Mouse (Mus musculus): ENCODE data around the gene Sgsm3. TPM values are rescaled to one million over a fixed set of nuclear protein-coding genes. Genes with fewer than 3 reads are reported as not detected.
A peak's percentile ranks its signal among the peaks of the same experiment; 100 is the strongest.
"Not testable (repeated sequence)": the region's sequence is repeated elsewhere in the genome, so short reads cannot be mapped to it uniquely, and the experiment has no call there.

Gene Sgsm3
- total RNA-seq (2021) = 10 to 100 TPM; 22.1 to 26.5 TPM
- long read RNA-seq, experiment 1, transcript Sgsm3-208 (22 exons, 2,997 nt) = major isoform, 30 of 39 reads
- long read RNA-seq, experiment 1, partial matches to known transcripts = 1 of 39 reads
- long read RNA-seq, experiment 1, other reads (novel, unspliced or antisense) = 8 of 39 reads
- long read RNA-seq, experiment 2, transcript Sgsm3-208 (22 exons, 2,997 nt) = major isoform, 22 of 36 reads
- long read RNA-seq, experiment 2, partial matches to known transcripts = 1 of 36 reads
- long read RNA-seq, experiment 2, other reads (novel, unspliced or antisense) = 13 of 36 reads

DNA sequence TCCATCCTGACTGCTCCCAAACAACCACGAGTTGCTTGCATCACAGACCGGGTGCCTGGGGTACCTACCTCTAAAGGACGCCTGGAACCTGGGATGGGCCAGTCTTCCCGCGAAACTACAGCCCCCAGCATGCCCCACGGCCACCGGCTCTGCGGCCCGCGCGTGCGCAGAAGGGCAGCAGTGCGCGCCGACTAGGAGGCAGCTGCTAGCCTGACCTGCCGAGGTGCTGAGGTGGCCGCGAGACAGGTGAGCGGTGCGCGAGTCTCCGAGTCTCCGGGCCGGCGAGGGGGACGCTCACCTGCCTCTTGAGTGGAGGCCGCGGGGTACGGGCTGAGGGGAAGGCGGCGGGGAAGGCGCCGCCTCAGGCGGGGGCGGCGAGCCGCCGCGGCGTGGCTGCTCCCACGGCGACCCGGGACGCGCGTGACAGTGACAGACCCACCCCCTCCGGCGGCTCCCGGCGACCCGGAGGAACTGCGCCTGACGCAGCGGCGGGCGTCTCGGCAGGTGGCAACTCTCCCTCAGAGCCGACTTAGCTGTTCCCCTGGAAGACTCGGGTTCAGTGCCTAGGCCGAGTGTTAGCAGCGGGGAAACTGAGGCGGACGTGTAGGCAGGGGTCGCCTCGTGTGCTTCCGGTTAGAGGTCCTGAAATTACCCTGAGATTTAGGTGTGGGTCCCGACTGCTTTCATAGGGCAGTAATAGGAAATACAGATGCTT is at the start of gene Sgsm3:
Gene Sgsm3 (plus strand): TSS at position 146 of the 715 bp plus-strand sequence.
- peak; percentile 62 to 67 for DNase-seq (ENCODE audit: low spot score in 2 of 2)

DNA sequence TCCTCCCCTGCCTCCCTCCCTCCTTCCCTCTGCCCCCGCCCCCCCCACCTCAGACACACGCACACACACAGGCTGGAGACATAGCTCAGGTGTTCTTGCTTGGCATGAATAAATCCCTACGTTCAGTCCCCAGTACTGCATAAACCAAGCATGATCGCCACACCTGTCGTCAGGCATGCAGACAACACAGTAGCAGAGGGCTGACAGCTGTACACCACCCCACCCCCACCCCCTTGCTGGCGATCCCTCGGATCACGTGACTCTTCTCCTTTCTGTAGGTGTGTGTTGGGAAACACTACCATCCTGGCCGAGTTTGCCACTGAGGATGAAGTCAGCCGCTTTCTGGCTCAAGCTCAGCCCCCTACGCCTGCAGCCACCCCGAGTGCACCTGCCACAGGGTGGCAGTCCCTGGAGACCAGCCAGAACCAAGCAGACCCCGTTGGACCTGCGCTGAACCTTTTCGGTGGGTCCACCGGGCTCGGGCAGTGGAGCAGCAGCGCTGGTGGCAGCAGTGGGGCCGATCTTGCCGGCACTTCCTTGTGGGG is 48.7 kb upstream of the Sgsm3 start:
- DNase-seq (ENCODE audit: low spot score in 2 of 2) = no peak

DNA sequence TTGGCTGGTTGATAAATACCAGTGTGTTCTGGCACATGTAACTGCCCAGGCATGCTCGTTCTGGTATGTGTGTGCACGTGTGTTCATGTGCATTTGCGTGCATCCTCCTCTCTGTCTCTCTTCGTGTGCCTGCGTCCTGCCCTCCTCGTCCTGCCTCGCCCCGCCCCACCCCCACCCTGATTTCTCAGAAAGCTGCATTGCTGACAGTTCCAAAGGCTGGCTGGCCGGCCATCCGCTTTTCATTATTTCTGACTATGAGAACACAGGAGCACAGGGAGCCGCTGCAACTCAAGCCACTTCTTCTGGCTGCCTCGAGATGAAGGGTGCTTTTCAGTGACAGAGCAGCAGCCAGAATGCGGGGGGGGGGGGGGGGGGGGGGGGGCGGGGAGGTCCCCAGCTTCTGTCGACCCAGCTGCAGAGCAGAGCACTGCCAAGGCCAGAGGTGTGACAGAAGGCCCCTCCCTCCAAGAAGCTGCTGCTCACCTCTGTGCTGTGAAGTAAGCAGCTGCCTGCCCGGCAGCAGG is 47.5 kb upstream of the Sgsm3 start:
- no peak for DNase-seq (ENCODE audit: low spot score in 2 of 2)

DNA sequence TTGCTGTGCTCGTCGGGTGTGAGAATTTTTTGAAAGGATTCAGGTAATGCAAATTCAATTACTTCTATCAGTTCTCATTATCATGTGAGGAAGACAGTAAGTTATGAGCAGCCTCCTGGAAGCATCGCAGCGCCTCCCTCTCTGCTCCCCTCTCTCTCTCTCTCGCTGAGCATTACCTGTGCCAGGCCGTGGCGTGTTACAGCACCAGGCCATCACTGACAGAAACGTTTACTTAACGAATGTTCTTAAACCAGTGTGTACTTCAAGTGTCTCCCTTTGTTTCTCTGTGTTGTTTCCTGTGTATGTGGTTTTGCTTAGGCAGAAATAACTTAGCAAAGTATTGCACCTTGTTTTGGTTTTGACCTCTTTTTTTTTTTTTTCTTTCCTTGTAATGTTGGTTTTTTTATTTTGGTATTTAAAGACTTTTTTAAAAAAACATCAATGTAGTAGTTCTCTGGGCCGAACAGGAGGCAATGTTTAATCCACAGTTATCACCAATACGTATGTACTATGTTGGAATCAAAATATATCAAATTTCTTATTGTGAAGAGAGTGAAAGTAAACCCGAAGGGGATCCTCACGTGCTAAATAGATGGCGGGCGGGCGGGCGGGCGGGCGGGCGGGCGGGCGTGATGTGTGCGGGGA is 46.8 kb upstream of the Sgsm3 start:
- not testable (repeated sequence) for DNase-seq (ENCODE audit: low spot score in 2 of 2)

DNA sequence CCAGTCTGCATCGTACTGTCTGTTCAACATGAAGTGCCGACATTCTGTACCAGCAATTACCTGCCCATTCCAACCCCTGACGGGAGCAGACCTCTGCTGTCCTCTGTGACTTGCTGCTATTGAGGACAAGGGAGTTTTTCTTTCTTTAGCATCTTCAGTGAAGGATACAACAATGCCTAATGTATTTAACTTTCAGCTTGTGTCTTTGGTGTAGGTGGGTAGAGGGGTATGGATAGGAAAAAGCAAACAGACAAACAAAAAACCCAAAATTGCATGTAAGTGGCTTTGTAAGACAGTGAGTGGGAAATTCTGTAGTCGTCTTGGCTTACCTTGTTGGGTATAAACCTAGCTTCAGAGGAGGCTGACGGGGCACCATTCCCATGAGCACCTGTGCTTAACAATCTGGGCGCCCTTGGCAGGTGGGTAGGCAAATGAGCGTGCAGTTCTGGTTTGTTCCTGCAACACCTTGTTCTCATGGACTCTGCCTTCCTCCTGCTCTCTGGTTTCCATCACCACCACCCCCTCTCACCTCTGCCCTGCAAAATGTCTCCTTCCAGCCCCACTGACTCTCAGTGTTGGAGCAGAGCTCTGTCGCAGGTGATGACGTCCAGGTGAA is 46.1 kb upstream of the Sgsm3 start:
- DNase-seq (ENCODE audit: low spot score in 2 of 2) = no peak

DNA sequence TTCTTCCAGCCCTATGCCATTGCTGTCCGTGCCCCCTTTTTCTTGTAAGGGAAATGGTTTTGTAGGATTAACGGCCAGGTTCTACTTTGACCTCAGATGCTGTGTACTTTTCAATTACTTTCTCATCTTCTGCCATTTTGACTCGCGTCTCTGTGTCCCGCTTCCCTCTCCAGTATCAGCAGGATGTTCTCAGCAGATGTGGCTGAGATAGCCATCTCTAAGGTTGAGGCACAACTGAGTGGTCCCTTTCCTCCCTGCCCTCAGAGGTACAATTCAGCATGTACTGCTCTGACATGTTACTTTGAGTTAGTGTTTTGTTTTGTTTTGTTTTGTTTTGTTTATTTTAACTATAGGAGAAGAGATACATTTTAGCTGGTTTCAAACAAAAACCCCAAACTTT is 42.7 kb upstream of the Sgsm3 start:
- DNase-seq (ENCODE audit: low spot score in 2 of 2) = no peak

DNA sequence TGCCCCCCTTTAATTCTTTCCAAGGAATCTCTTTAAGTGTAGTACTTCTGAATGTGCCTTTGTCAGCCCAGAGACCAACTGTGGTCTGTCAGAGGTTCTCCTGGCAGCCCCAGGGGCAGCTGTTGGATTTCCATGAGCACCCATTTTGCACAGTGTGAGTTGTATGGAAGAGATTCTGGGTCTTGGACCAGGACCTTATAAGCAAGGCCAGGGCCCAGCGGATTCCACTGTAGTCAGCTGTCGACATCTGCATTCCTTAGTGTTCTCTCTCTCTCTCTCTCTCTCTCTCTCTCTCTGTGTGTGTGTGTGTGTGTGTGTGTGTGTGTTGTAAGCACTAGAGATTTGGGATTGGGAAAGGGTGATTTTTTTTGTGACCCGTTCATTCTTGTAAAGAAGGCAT is 40.9 kb upstream of the Sgsm3 start:
- DNase-seq (ENCODE audit: low spot score in 2 of 2) = no peak

DNA sequence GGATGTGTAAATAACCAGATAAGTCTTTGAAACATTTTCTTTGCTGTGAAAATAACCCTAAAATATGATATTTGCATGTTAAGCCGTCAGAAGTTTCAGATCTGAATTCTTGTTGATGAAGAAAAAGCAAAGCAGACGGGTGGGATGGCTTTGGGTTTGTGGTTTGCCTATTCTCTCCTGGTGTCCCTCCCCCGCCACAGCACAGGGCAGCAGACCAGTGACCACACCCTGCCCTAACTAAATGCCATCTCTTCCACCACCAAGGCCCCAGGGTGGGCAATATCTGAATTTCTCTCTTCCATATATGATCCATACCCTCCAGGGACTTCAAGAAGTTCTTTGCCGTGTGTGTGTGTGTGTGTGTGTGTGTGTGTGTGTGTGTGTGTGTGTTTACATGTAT is 39.0 kb upstream of the Sgsm3 start:
- DNase-seq (ENCODE audit: low spot score in 2 of 2) = no peak

DNA sequence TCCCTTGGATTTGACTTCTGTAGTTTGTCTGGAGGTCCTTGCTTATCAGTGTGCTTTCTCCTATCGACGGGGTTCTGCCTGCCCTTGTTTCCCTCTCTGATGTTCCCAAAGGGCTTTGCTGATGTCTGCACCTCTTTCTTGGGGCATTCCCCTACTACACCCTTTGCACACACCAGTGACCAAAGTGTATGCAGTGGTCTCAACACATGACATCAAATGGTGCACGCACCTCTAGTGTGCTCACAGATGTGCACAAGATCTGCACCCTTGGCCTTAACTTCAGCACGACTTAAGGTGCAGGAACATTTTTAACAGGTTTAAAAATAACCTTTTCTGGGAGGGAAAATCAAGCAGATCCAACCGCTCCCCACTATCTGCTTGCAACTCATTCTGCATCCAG is 38.2 kb upstream of the Sgsm3 start:
- DNase-seq (ENCODE audit: low spot score in 2 of 2) = no peak

DNA sequence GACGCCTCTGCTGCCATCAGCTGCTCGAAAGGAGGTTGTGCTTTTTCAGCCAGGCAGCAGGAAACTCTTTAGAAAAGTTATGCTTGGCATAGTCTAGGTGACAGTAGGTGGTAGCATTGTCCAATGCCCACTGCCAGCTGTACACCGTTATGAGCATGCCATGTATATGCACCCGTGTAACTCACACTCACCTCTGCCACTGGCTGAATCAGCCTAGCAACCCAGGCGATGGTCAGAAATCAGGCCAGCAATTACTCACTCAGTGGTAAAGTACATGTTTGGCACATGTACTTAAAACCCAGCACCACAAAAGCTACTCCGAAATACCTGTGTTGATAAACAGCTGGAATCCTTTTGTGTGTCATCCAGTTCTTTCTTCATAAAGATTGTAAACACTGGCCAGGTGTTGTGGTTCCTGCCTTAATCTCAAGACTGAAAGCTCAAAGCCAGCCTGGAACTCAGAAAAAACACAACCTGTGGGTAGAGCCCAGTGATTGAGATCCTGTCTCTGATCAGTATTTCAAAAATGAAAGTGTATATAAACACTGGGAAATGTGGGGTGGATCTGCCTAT is 36.0 kb upstream of the Sgsm3 start:
- no peak for DNase-seq (ENCODE audit: low spot score in 2 of 2)

DNA sequence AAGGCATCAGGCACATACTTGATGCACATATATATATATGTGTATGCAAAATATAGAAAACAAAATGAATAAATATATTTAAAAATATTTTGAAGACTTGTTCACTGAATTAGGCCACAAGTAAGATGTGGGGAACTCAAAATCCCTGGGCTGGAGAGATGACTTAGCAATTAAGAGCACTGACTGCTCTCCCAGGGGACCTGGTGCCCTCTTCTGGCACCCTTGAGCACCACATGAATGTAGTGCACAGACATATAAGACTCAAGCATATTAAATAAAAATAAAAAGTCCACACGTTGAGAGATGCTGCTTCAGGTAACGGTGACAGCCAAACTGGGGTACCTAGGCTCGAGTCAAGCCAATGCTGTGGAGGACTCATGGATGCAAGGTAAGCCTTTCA is 31.7 kb upstream of the Sgsm3 start:
- DNase-seq (ENCODE audit: low spot score in 2 of 2) = no peak

DNA sequence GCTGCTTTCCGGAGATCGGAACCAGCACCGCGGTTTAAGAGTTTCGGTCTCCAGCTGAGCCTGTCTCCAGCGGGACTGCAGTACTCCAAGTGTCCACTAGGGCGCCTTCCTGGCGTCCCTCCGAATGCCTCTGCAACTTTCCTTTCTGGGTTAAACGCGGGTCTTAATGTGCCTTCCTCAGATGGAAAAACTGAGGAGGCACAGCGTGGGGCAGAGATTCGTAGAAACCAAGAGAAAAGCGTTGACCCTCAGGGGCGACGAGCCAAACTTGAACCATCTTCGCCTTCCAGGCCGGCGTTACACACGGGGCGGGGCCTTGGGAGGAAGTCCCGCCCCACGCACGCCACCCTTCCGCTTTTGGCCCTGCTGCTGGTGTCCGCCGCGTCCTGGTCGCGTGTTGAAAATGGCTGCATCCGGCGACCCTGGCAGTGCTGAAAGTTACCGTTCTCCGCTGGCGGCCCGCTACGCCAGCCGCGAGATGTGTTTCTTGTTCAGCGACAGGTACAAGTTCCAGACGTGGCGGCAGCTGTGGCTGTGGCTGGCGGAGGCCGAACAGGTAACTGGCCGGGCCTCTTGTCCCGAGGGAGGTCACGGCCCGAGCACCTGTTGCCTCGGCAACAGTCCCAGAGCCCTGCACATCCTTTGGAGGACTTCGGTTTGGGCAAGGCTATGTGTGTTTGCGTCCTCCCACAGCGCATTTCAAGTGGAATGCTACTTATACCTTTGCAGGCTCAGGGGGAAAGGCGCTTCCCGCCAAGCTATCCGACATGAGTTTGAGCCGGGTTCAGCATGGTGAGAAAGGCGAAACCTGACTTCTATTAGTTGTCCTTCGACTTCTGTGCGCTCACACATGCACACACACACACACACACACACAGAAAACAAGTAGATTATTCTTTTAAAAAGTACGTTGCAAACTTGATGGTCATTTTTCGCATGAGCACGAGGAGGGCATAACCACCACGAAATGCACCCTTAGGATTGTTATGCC is 29.1 kb upstream of the Sgsm3 start, which contains the start of gene Adsl:
Gene Adsl (plus strand): TSS at position 346 of the 991 bp plus-strand sequence.
- DNase-seq (ENCODE audit: low spot score in 2 of 2) = peak; percentile 75 to 77

DNA sequence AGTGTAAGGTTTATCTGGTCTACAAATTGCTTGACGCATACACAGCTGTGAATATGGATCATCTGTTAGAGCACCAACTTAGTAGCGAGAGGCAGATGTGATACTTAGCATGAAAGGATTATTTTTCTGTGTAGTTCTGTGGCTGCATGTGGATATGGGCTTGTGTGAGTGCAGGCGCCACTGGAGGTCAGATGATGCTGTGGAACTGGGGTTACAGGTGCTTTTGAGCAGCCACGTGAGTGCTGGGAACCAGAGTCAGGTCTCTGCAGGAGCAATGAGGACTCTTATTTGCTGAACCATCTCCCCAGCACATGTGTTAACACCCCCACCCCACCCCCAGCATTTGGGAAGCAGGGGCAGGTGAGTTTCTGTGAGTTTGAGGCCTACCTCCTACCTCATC is 28.1 kb upstream of the Sgsm3 start:
- no peak for DNase-seq (ENCODE audit: low spot score in 2 of 2)

DNA sequence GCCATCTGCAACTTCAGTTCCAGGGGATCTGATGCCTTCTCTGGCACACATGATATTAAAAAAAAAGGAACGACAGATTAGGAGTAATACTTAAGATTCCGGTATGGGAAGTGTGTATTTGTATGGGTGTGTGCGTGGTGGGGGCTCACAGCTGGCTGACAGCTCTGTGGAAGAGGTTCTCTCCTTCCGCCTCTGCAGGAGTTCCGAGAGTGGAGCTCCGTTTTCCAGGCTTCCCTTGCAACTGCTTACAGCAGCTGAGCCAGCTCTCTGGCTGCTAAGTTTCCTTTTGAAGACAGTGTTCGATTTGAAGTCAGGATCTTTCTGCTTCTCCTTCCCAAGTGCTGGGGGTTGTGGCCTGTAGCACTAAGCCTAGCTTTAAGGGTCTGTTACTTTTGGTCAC is 27.5 kb upstream of the Sgsm3 start:
- no peak for DNase-seq (ENCODE audit: low spot score in 2 of 2)

DNA sequence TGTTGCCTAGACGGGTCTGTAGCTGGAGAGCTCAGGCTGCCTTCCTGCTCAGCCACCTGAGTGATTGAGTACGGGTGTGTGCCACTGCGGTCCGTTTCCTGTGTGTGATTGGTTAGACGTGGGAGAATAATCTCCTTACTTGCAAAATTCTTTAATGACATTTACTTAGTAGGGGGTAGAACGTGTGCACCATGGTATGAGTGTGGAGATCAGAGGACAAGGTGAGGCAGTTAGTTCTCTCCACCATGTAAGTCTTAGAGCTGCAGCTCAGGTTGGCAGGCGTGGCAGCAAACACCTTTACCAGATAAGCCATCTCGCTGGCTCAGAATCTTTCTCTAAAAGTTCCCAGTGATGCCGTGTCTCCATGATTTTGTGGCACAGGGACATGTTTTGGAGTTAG is 23.6 kb upstream of the Sgsm3 start:
- DNase-seq (ENCODE audit: low spot score in 2 of 2) = no peak

DNA sequence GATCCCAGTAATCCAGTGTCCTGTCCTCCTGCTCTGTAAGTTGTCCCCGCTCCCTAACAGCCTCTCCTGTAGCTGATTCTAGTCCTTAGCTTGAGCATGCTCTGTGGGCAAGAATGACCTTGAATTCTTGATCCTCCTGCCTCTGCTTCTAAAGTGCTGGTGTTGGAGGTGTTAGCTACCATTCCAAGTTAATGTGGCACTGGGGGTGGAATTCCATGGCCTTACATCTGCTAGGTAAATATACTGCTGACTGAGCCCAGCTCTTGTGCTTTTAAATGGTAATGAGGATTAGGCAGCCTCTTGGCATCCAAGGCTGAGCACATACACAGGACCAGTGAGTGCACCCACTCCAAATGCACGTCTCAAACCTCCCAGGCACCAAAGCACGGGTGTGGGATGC is 22.7 kb upstream of the Sgsm3 start:
- no peak for DNase-seq (ENCODE audit: low spot score in 2 of 2)

DNA sequence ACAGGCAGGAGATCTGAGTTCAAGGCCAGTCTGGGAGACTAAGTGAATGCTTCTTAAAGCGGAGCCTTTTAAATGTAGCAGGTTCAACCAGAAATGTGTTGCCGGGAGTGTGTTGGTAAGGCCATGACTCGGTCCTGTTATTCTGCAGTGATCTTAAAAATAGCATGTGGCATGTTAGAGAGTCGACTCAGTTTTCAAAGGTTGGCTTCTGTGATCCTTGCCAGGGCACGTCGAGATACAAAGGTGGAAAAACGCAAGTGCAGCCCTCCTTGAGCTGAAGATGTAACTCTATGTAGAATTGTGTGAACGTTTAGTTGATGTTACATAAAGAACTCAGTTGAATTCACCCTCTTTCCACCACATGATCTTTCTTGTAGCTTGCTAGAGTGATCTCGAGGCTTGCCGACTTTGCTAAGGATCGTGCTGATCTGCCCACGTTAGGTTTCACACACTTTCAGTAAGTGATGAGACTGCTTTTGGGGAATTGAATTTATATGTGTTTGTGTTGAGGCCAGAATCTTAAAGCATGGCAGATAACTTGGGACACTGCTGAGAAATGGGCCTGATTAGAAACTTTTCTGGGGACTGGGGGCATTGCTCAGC is 21.6 kb upstream of the Sgsm3 start:
- no peak for DNase-seq (ENCODE audit: low spot score in 2 of 2)

DNA sequence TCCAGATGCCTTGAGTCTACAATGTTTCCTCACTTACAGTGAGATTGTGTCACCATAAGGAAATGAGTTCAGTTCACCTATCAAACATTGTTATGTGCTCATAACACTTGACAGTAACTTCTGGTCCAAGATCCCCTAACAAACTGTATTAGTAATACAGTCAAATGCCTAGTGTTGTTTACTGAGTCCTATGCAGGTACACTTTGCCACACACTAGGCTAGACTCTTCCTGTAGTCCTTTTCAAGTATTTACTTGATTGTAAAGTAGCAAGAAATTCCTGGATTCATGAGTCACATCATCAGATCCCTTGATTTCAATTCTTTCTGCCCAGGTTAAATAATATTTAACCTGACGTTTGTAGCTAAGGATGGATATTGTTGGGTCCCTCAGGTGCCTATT is 8.2 kb upstream of the Sgsm3 start:
- no peak for DNase-seq (ENCODE audit: low spot score in 2 of 2)

DNA sequence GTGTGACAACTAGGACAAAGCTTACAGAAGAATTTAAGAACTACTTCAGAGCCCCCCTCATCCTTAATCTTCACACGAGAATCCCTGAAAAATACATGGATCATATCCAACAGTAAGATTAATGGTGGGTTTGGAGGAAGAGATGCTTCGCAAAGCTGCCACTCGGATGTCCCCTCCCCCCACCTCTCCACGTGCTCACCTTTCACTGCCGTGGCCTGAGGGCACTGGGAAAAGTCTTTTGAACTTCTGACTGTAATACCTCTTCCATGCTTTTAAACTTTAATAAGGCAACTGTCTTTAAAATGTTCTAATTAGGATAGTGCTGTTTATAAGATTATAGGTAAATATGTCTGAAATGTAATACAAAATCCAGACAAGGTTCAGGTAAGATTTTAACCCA is 3.3 kb upstream of the Sgsm3 start:
- no peak for DNase-seq (ENCODE audit: low spot score in 2 of 2)
